Mouse (Mus musculus) kidney, embryonic 16.5 days (tissue): ENCODE measurements at regions not wholly inside any gene's neighbourhood (a gene's known extent, or its start where the extent isn't known, plus 50 kb on each side); places are given as distances from the start of the nearest gene placed in this dataset.
"Not testable (repeated sequence)": the region's sequence is repeated elsewhere in the genome, so short reads cannot be mapped to it uniquely, and the experiment has no call there.

Source experiments
- ATAC-seq: fragments of 200-750 bp; cut with Nextera tagmentation; 2 replicates; pipeline ENCODE4 v1.8.0; 2017; ENCODE audit warnings: moderate TSS enrichment; ENCODE audit not compliant: low FRiP score, low TSS enrichment
- H3K27ac ChIP-seq: fragments of 300-500 bp; sonication (generic); 2 replicates; pipeline ENCODE4 v1.5.1; 2014; ENCODE audit warnings: low read length
- H3K27me3 ChIP-seq: fragments of 300-500 bp; sonication (generic); 2 replicates; pipeline ENCODE4 v1.6.1; 2014; ENCODE audit warnings: low read length, control low read depth, mixed read lengths; ENCODE audit not compliant: insufficient read depth
- H3K36me3 ChIP-seq: fragments of 300-500 bp; sonication (generic); 2 replicates; pipeline ENCODE4 v1.6.1; 2014; ENCODE audit warnings: low read length, control low read depth, mixed read lengths; ENCODE audit not compliant: insufficient read depth
- H3K4me1 ChIP-seq: fragments of 300-500 bp; sonication (generic); 2 replicates; pipeline ENCODE4 v1.6.1; 2014; ENCODE audit warnings: low read length, control low read depth, mixed read lengths; ENCODE audit not compliant: insufficient read depth
- H3K4me2 ChIP-seq: fragments of 300-500 bp; sonication (generic); replicated peaks from 2 replicates; pipeline ENCODE4 v1.6.1; 2014; ENCODE audit warnings: low read depth, low read length
- H3K4me3 ChIP-seq: fragments of 300-500 bp; sonication (generic); 2 replicates; pipeline ENCODE4 v1.5.1; 2014; ENCODE audit warnings: mild to moderate bottlenecking, low read length
- H3K9ac ChIP-seq: fragments of 300-500 bp; sonication (generic); replicated peaks from 2 replicates; pipeline ENCODE4 v1.6.1; 2014; ENCODE audit warnings: low read length
- H3K9me3 ChIP-seq: fragments of 300-500 bp; sonication (generic); 2 replicates; pipeline ENCODE4 v1.6.1; 2016; ENCODE audit warnings: low read length, control low read depth
- WGBS: fragments of 180-500 bp; shearing (Covaris S2); extraction: QIAGEN DNeasy Blood & Tissue Kit; methylation state at CpG from one replicate; pipeline ENCODE4 v1.1.7; 2014; 5-methylcytosine and 5-hydroxymethylcytosine counted together

GRCm38 (mm10) chr3:126122323-126123259 lies 184.2 kb upstream of the Ugt8a start:
- Histone ChIP-seq H3K4me3 (no peak overlapping the region), H3K27ac (no peak overlapping the region), H3K9ac (no peak overlapping the region), H3K36me3 (no peaks in the 10 kb centered on the region), H3K4me2 (no peak overlapping the region), H3K27me3 (no peaks in the 10 kb centered on the region), H3K9me3 (no peaks in the 10 kb centered on the region), H3K4me1 (no peaks in the 10 kb centered on the region)
- no peak for ATAC-seq
- WGBS: 73% methylated on average over 2 of the region's 2 CpGs

- ATAC-seq: no peak
Observed at GRCm38 (mm10) chr3:126166542-126166941, 196.9 kb upstream of the Arsj start.

GRCm38 (mm10) chr3:126209024-126209423 lies 154.5 kb upstream of the Arsj start:
- no peak overlapping the region for H3K9ac ChIP-seq
- H3K9me3 ChIP-seq: no peaks in the 10 kb centered on the region
- no peaks in the 10 kb centered on the region for H3K4me1 ChIP-seq
- 59% methylated on average over 3 of the region's 3 CpGs for WGBS
- no peak overlapping the region for H3K4me3 ChIP-seq
- ATAC-seq: no peak
- H3K36me3 ChIP-seq: no peaks in the 10 kb centered on the region
- H3K4me2 ChIP-seq: no peak overlapping the region
- no peaks in the 10 kb centered on the region for H3K27me3 ChIP-seq
- H3K27ac ChIP-seq: no peak overlapping the region

More at GRCm38 (mm10) chr3:126166542-126166941, 196.9 kb upstream of the Arsj start:
- Histone ChIP-seq H3K9me3 (no peaks in the 10 kb centered on the region), H3K27me3 (no peaks in the 10 kb centered on the region), H3K4me3 (no peak overlapping the region), H3K9ac (no peak overlapping the region), H3K4me2 (no peak overlapping the region), H3K36me3 (no peaks in the 10 kb centered on the region), H3K4me1 (no peaks in the 10 kb centered on the region), H3K27ac (no peak overlapping the region)
- 69% methylated on average over 1 of the region's 1 CpGs for WGBS

- Histone ChIP-seq H3K27me3 (no peaks in the 10 kb centered on the region), H3K9ac (no peak overlapping the region), H3K9me3 (no peaks in the 10 kb centered on the region), H3K4me3 (no peak overlapping the region), H3K4me1 (no peaks in the 10 kb centered on the region), H3K4me2 (no peak overlapping the region), H3K27ac (no peak overlapping the region), H3K36me3 (no peaks in the 10 kb centered on the region)
- 91% methylated on average over 1 of the region's 1 CpGs for WGBS
- ATAC-seq: no peak
Observed at GRCm38 (mm10) chr3:126210226-126210625, 153.3 kb upstream of the Arsj start.

GRCm38 (mm10) chr3:126227575-126227974 lies 135.9 kb upstream of the Arsj start:
- H3K27me3 ChIP-seq: no peaks in the 10 kb centered on the region
- 92% methylated on average over 4 of the region's 4 CpGs for WGBS
- H3K4me1 ChIP-seq: no peaks in the 10 kb centered on the region
- ATAC-seq: no peak
- no peak overlapping the region for H3K27ac ChIP-seq
- no peaks in the 10 kb centered on the region for H3K36me3 ChIP-seq
- H3K4me2 ChIP-seq: no peak overlapping the region
- no peaks in the 10 kb centered on the region for H3K9me3 ChIP-seq
- H3K4me3 ChIP-seq: no peak overlapping the region
- no peak overlapping the region for H3K9ac ChIP-seq

- WGBS: 84% methylated on average over 3 of the region's 3 CpGs
- Histone ChIP-seq H3K4me3 (no peak overlapping the region), H3K9ac (no peak overlapping the region), H3K9me3 (no peaks in the 10 kb centered on the region), H3K36me3 (no peaks in the 10 kb centered on the region), H3K27me3 (no peaks in the 10 kb centered on the region), H3K4me2 (no peak overlapping the region), H3K4me1 (no peaks in the 10 kb centered on the region), H3K27ac (no peak overlapping the region)
- ATAC-seq: no peak
Observed at GRCm38 (mm10) chr3:126245834-126246233, 117.7 kb upstream of the Arsj start.

- Histone ChIP-seq H3K4me1 (no peaks in the 10 kb centered on the region), H3K27me3 (no peaks in the 10 kb centered on the region), H3K4me2 (no peak overlapping the region), H3K9me3 (no peaks in the 10 kb centered on the region), H3K27ac (no peak overlapping the region), H3K36me3 (no peaks in the 10 kb centered on the region), H3K4me3 (no peak overlapping the region), H3K9ac (no peak overlapping the region)
- 48% methylated on average over 1 of the region's 8 CpGs for WGBS
- 0 out of 2 replicates have a peak, but pooled peaks have one; percentile 31 for ATAC-seq
Observed at GRCm38 (mm10) chr3:126261270-126261669, 102.2 kb upstream of the Arsj start.

GRCm38 (mm10) chr3:126272027-126272426 lies 91.5 kb upstream of the Arsj start:
- H3K4me2 ChIP-seq, H3K27me3 ChIP-seq, H3K27ac ChIP-seq, H3K36me3 ChIP-seq, ATAC-seq, H3K4me3 ChIP-seq, H3K9ac ChIP-seq, H3K4me1 ChIP-seq, H3K9me3 ChIP-seq: not testable (repeated sequence)

- Histone ChIP-seq H3K4me2 (no peak overlapping the region), H3K36me3 (no peaks in the 10 kb centered on the region), H3K9ac (no peak overlapping the region), H3K27me3 (no peaks in the 10 kb centered on the region), H3K4me1 (no peaks in the 10 kb centered on the region), H3K9me3 (no peaks in the 10 kb centered on the region), H3K4me3 (no peak overlapping the region), H3K27ac (no peak overlapping the region)
- 84% methylated on average over 3 of the region's 3 CpGs for WGBS
- no peak for ATAC-seq
Observed at GRCm38 (mm10) chr3:126273566-126273965, 89.9 kb upstream of the Arsj start.

- no peaks in the 10 kb centered on the region for H3K9me3 ChIP-seq
- WGBS: 62% methylated on average over 3 of the region's 3 CpGs
- H3K4me3 ChIP-seq: no peak overlapping the region
- no peak overlapping the region for H3K4me2 ChIP-seq
- H3K27me3 ChIP-seq: no peaks in the 10 kb centered on the region
- H3K9ac ChIP-seq: no peak overlapping the region
- no peak overlapping the region for H3K27ac ChIP-seq
- H3K4me1 ChIP-seq: no peaks in the 10 kb centered on the region
- H3K36me3 ChIP-seq: no peaks in the 10 kb centered on the region
- no peak for ATAC-seq
Observed at GRCm38 (mm10) chr3:126276008-126276700, 87.3 kb upstream of the Arsj start.
